Mouse (Mus musculus): ENCODE results near the gene Folr1. TPM values are rescaled to one million over a fixed set of nuclear protein-coding genes. Genes with fewer than 3 reads are reported as not detected.

Folr1 gene
- polyA plus RNA-seq, 1 experiment from 2014 or later, result 0.92 TPM

DNA sequence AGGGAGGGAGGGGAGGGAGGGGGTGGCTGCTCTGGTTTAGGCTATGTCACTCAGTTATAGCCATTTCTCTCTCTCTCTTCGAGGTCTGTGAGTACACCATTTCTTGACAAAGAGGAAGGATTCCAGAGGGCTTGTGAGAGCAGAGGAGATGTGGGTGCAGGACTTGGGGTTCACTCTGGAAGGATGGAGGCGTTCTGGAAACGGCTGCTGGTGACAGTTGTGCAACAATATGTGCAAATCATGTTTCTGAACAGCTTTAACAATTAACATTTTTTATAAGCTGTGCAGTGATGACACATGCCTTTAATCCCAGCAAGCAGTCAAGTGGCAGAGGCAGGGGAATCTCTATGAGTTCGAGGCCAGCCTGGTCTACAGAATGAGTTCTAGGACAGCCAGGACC lies 10.3 kb upstream of the Folr1 start:
- H3K4me1 ChIP-seq (ENCODE audit: insufficient read depth), result no peaks in the 10 kb centered on the region
- no peak for ATAC-seq
- no peaks in the 10 kb centered on the region for H3K27me3 ChIP-seq (ENCODE audit: insufficient read depth, low read length)
- H3K36me3 ChIP-seq (replicated peaks; ENCODE audit: insufficient read depth, low read length), result no peaks in the 10 kb centered on the region
- DNase-seq, result no peak
- TF ChIP-seq EP300 (IDR thresholded peaks at IDR 0.05; ENCODE audit: low read depth) (no peak), CTCF (IDR thresholded peaks at IDR 0.05; ENCODE audit: low read depth) (no peak)
- H3K27ac ChIP-seq (ENCODE audit: low read depth), result no peak overlapping the region
- WGBS (ENCODE audit: insufficient replicate concordance), result 54% methylated on average over 4 of the region's 4 CpGs
- no peak overlapping the region for H3K4me2 ChIP-seq (ENCODE audit: low read depth, low read length)
- no peak overlapping the region for H3K9ac ChIP-seq (replicated peaks)
- no peaks in the 10 kb centered on the region for H3K9me3 ChIP-seq (ENCODE audit: low read length)
- no peak overlapping the region for H3K4me3 ChIP-seq (ENCODE audit: low read depth, low read length)

DNA sequence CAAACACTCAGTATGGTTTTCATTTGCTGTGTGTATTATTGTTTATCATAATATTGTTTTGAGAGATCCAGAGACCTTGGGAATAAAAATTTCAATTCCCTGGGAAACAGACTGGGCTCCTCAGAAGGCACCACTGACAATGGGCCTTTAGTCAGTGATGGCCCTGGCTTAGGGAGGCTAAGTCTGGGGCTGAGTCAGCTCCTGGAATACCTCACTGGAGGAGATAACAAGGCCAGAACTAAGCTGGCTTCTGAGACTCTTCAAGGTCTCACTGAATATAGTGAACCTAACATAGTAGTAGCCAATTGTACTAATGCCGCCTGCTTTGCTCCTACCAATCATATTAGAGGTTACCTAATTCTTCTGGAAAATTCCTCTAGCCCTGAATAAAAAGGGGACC lies 5.4 kb upstream of the Folr1 start:
- no peak overlapping the region for H3K27ac ChIP-seq (ENCODE audit: low read depth)
- 73% methylated on average over 1 of the region's 1 CpGs for WGBS (ENCODE audit: insufficient replicate concordance)
- no peak for ATAC-seq

GRCm38 (mm10) chr7:101871296-101871695 lies 708 bp upstream of the Folr1 start:
- DNase-seq (no peak), ATAC-seq (peak; percentile 27; the same call in 1 of the 2 replicates)
- Histone ChIP-seq H3K27me3 (ENCODE audit: insufficient read depth, low read length) (no peaks in the 10 kb centered on the region), H3K9me3 (ENCODE audit: low read length) (no peaks in the 10 kb centered on the region), H3K4me2 (ENCODE audit: low read depth, low read length) (no peak overlapping the region), H3K9ac (replicated peaks) (no peak overlapping the region), H3K4me3 (ENCODE audit: low read depth, low read length) (no peak overlapping the region), H3K27ac (ENCODE audit: low read depth) (0 out of 2 replicates have a peak overlapping the region, but pooled peaks have one; percentile 4), H3K36me3 (replicated peaks; ENCODE audit: insufficient read depth, low read length) (no peaks in the 10 kb centered on the region), H3K4me1 (ENCODE audit: insufficient read depth) (no peaks in the 10 kb centered on the region)
- 49% methylated on average over 3 of the region's 3 CpGs for WGBS (ENCODE audit: insufficient replicate concordance)
- TF ChIP-seq EP300 (IDR thresholded peaks at IDR 0.05; ENCODE audit: low read depth) (no peak), CTCF (IDR thresholded peaks at IDR 0.05; ENCODE audit: low read depth) (peak; percentile 18; the same call in 1 of the 2 replicates)

More for the DNA sequence above, 5.4 kb upstream of the Folr1 start:
- Histone ChIP-seq H3K4me3 (ENCODE audit: low read depth, low read length) (no peak overlapping the region), H3K27me3 (ENCODE audit: insufficient read depth, low read length) (no peaks in the 10 kb centered on the region), H3K36me3 (replicated peaks; ENCODE audit: insufficient read depth, low read length) (no peaks in the 10 kb centered on the region), H3K9me3 (ENCODE audit: low read length) (no peaks in the 10 kb centered on the region), H3K4me1 (ENCODE audit: insufficient read depth) (no peaks in the 10 kb centered on the region), H3K4me2 (ENCODE audit: low read depth, low read length) (no peak overlapping the region), H3K9ac (replicated peaks) (no peak overlapping the region)
- no peak for DNase-seq
- TF ChIP-seq EP300 (IDR thresholded peaks at IDR 0.05; ENCODE audit: low read depth), result no peak
- no peak for TF ChIP-seq CTCF (IDR thresholded peaks at IDR 0.05; ENCODE audit: low read depth)

DNA sequence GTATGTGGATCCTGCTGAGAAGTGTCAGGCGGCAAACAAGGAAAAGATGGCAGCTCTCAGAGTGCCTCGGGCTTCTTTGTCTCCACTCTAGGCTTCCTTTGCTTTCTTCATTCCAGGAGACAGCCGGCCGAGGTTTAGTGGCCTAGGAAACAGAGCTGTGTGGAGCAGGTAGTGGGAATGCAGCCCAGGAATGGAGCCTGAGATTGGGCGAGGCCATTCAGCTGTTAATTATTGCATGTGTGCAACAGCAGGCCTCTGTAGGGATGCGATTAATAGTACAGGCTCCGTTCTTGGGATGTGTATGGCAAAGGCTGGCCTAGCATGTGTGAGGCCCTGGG lies 1.5 kb downstream of the Folr1 start:
- Histone ChIP-seq H3K9me3 (ENCODE audit: low read length) (no peaks in the 10 kb centered on the region), H3K4me1 (ENCODE audit: insufficient read depth) (no peaks in the 10 kb centered on the region), H3K4me2 (ENCODE audit: low read depth, low read length) (no peak overlapping the region), H3K9ac (replicated peaks) (no peak overlapping the region), H3K4me3 (ENCODE audit: low read depth, low read length) (no peak overlapping the region), H3K27ac (ENCODE audit: low read depth) (no peak overlapping the region), H3K27me3 (ENCODE audit: insufficient read depth, low read length) (no peaks in the 10 kb centered on the region), H3K36me3 (replicated peaks; ENCODE audit: insufficient read depth, low read length) (no peaks in the 10 kb centered on the region)
- TF ChIP-seq CTCF (IDR thresholded peaks at IDR 0.05; ENCODE audit: low read depth) (no peak), EP300 (IDR thresholded peaks at IDR 0.05; ENCODE audit: low read depth) (no peak)
- ATAC-seq (no peak), DNase-seq (no peak)
- WGBS (ENCODE audit: insufficient replicate concordance), result 83% methylated on average over 7 of the region's 7 CpGs

GRCm38 (mm10) chr7:101868241-101869162 lies 2.1 kb downstream of the Folr1 start:
- no peak overlapping the region for H3K27ac ChIP-seq (ENCODE audit: low read depth)
- H3K9ac ChIP-seq (replicated peaks), result no peak overlapping the region
- WGBS (ENCODE audit: insufficient replicate concordance), result 73% methylated on average over 13 of the region's 13 CpGs
- H3K4me3 ChIP-seq (ENCODE audit: low read depth, low read length), result no peak overlapping the region
- H3K4me2 ChIP-seq (ENCODE audit: low read depth, low read length), result no peak overlapping the region
- H3K9me3 ChIP-seq (ENCODE audit: low read length), result no peaks in the 10 kb centered on the region
- H3K27me3 ChIP-seq (ENCODE audit: insufficient read depth, low read length), result no peaks in the 10 kb centered on the region
- no peak for TF ChIP-seq CTCF (IDR thresholded peaks at IDR 0.05; ENCODE audit: low read depth)
- no peak for TF ChIP-seq EP300 (IDR thresholded peaks at IDR 0.05; ENCODE audit: low read depth)
- H3K4me1 ChIP-seq (ENCODE audit: insufficient read depth), result no peaks in the 10 kb centered on the region
- ATAC-seq (no peak), DNase-seq (no peak)
- no peaks in the 10 kb centered on the region for H3K36me3 ChIP-seq (replicated peaks; ENCODE audit: insufficient read depth, low read length)

DNA sequence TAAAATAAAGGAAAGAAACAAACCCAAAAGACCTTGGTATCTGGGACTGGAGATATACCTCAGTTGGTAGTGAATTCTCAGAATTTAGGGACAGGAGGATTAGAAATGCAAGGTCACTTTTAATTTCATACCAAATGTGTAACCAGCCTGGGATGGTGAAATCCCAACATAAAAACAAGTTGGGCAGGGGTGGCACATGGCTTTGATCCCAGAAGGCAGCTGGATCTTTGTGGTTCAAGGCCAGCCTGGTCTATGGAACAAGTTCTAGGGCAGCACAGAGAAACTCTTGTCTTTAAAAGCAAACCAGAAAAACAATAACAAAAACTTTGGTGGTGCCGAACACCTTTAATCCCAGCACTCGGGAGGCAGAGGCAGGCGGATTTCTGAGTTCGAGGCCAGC lies 3.1 kb downstream of the Folr1 start:
- H3K9ac ChIP-seq (replicated peaks), result no peak overlapping the region
- H3K4me3 ChIP-seq (ENCODE audit: low read depth, low read length), result no peak overlapping the region
- H3K9me3 ChIP-seq (ENCODE audit: low read length), result no peaks in the 10 kb centered on the region
- ATAC-seq, result no peak
- no peaks in the 10 kb centered on the region for H3K4me1 ChIP-seq (ENCODE audit: insufficient read depth)
- 72% methylated on average over 4 of the region's 4 CpGs for WGBS (ENCODE audit: insufficient replicate concordance)
- DNase-seq, result no peak
- H3K4me2 ChIP-seq (ENCODE audit: low read depth, low read length), result no peak overlapping the region
- TF ChIP-seq CTCF (IDR thresholded peaks at IDR 0.05; ENCODE audit: low read depth) (no peak), EP300 (IDR thresholded peaks at IDR 0.05; ENCODE audit: low read depth) (no peak)
- no peak overlapping the region for H3K27ac ChIP-seq (ENCODE audit: low read depth)
- H3K27me3 ChIP-seq (ENCODE audit: insufficient read depth, low read length), result no peaks in the 10 kb centered on the region
- H3K36me3 ChIP-seq (replicated peaks; ENCODE audit: insufficient read depth, low read length), result no peaks in the 10 kb centered on the region

Measured in liver, postnatal 0 days (tissue).